Mouse (Mus musculus) erythroblast, embryonic 14.5 days (primary cell): ENCODE measurements at regions not wholly inside any gene's neighbourhood (a gene's known extent, or its start where the extent isn't known, plus 50 kb on each side); places are given as distances from the start of the nearest gene placed in this dataset.

Experiments
- GATA1 ChIP-seq: IDR thresholded peaks from 2 replicates; pipeline ENCODE4 v1.6.1; 2012; ENCODE audit warnings: low read length, inconsistent platforms, mixed read lengths
- TAL1 ChIP-seq: IDR thresholded peaks from 3 replicates; pipeline ENCODE4 v1.6.1; 2012; ENCODE audit warnings: low read length, inconsistent platforms, mixed read lengths

DNA sequence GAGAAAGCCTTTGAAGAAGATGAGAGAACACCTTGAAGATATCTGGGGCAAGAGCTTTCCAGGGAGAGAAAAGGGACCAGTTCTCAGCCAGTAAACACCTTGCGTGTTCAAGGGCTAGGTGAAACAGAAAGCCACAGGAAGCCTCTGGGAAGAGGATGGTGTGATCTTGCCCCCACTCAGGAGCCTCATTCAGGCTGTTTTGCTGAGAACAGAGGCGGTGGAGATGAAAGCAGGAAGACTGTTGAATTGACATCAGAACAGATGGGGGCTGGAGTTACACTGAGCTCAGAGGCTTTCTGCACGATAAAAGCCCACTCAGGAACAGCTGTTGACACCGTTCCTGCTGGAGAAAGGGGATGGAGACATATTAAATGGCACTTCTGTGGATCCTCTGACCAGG lies 262.5 kb downstream of the Dad1 start:
- TF ChIP-seq GATA1 (no peak), TAL1 (no peak)
